Comparison of ENCODE assay signal across 11 mouse cellular contexts in genomic region chr11:44740278-44741041, GRCm38 (mm10).
A peak's percentile ranks its signal among the peaks of the same experiment; 100 is the strongest.
DNase-seq lines count a peak whose midpoint lies in the region; ATAC-seq and TF ChIP-seq lines count a peak whose summit lies in the region.
"Had no signal": no experiment of that assay in that cellular context is flagged by ENCODE, and none has a peak within 500 bp of the region (broad histone marks: within the 10 kb centered on the region; RNA-seq: fewer than 3 reads in every experiment).

No protein-coding gene starts in this region.

- no peaks in the 10 kb centered on the region for H3K27me3 ChIP-seq in liver, embryonic 11.5 days (replicated peaks; ENCODE audit: control insufficient read depth, insufficient read depth, low read length)
- peaks cover 42% of the 10 kb centered on the region for H3K27me3 ChIP-seq in forebrain, embryonic 10.5 days (ENCODE audit: poor library complexity, severe bottlenecking)
- no peaks in the 10 kb centered on the region for H3K27me3 ChIP-seq in hindbrain, embryonic 13.5 days
- no peaks in the 10 kb centered on the region for H3K27me3 ChIP-seq in myocyte (ENCODE audit: control insufficient read depth, insufficient read depth, insufficient read length)
- H3K27me3 ChIP-seq: Patski had no signal

- DNase-seq in liver, embryonic 11.5 days (ENCODE audit: low spot score), result no peak
- DNase-seq in liver, result no peak
- no peak for DNase-seq in forebrain, embryonic 10.5 days (ENCODE audit: extremely low spot score, low spot score)
- DNase-seq in thymus, postnatal 25 days, result no peak
- DNase-seq in thymus, postnatal 10 days (ENCODE audit: low spot score in 2 of 2), result no peak
- DNase-seq in left cerebral cortex, adult 8-10 months (ENCODE audit: low spot score in 2 of 2), result no peak

- H3K4me1 ChIP-seq in liver, embryonic 11.5 days (replicated peaks; ENCODE audit: control insufficient read depth, insufficient read depth, low read length), result no peaks in the 10 kb centered on the region
- peaks cover 39% of the 10 kb centered on the region for H3K4me1 ChIP-seq in forebrain, embryonic 10.5 days
- peaks cover 43% of the 10 kb centered on the region for H3K4me1 ChIP-seq in hindbrain, embryonic 13.5 days (replicated peaks)
- H3K4me1 ChIP-seq: megakaryocyte, embryonic 14.5 days had no signal

- TF ChIP-seq POLR2A in myocyte (IDR thresholded peaks at IDR 0.05; ENCODE audit: insufficient read length, low read depth), result no peak

- H3K9ac ChIP-seq in liver, embryonic 11.5 days (ENCODE audit: low read depth, low read length), result no peak overlapping the region
- H3K9ac ChIP-seq in hindbrain, embryonic 13.5 days, result peak overlapping the region; percentile 56

- H3ac ChIP-seq in myocyte (ENCODE audit: control insufficient read depth, insufficient read length), result no peak overlapping the region

- no peak overlapping the region for H3K27ac ChIP-seq in liver, embryonic 11.5 days (ENCODE audit: low read depth, low read length)
- H3K27ac ChIP-seq in forebrain, embryonic 10.5 days, result 0 out of 2 replicates have a peak overlapping the region, but pooled peaks have one; percentile 27
- peak overlapping the region; percentile 79 for H3K27ac ChIP-seq in hindbrain, embryonic 13.5 days

- peak overlapping the region; percentile 34; the same call in 1 of the 2 replicates for H3K4me2 ChIP-seq in liver, embryonic 11.5 days
- peak overlapping the region; percentile 44 for H3K4me2 ChIP-seq in hindbrain, embryonic 13.5 days
- H3K4me2 ChIP-seq in myocyte (ENCODE audit: low read depth), result peak overlapping the region; percentile 62

- no peak overlapping the region for H3K4me3 ChIP-seq in liver, embryonic 11.5 days (ENCODE audit: low read depth, low read length)
- H3K4me3 ChIP-seq in forebrain, embryonic 10.5 days, result peak overlapping the region; percentile 12; the same call in 1 of the 2 replicates
- H3K4me3 ChIP-seq in hindbrain, embryonic 13.5 days, result no peak overlapping the region
- H3K4me3 ChIP-seq in myocyte, result no peak overlapping the region
- H3K4me3 ChIP-seq: megakaryocyte, embryonic 14.5 days had no signal

- no peaks in the 10 kb centered on the region for H3K9me3 ChIP-seq in liver, embryonic 11.5 days (ENCODE audit: control insufficient read depth, low read length)
- H3K9me3 ChIP-seq in forebrain, embryonic 10.5 days, result no peaks in the 10 kb centered on the region
- H3K9me3 ChIP-seq in hindbrain, embryonic 13.5 days, result no peaks in the 10 kb centered on the region
- H3K9me3 ChIP-seq: megakaryocyte, embryonic 14.5 days had no signal

- no peak for ATAC-seq in liver, embryonic 11.5 days (replicated peaks; ENCODE audit: low FRiP score)
- peak; percentile 43; the same call in 1 of the 2 replicates for ATAC-seq in hindbrain, embryonic 13.5 days (ENCODE audit: low FRiP score)
- ATAC-seq: inflammation-experienced regulatory T-cells, adult 6 months; Patski had no signal

- H3K36me3 ChIP-seq in liver, embryonic 11.5 days (ENCODE audit: control insufficient read depth, insufficient read depth, low read length), result no peaks in the 10 kb centered on the region
- no peaks in the 10 kb centered on the region for H3K36me3 ChIP-seq in forebrain, embryonic 10.5 days (replicated peaks)
- no peaks in the 10 kb centered on the region for H3K36me3 ChIP-seq in hindbrain, embryonic 13.5 days
- no peaks in the 10 kb centered on the region for H3K36me3 ChIP-seq in myocyte (ENCODE audit: control insufficient read depth, insufficient read depth)

- WGBS in liver, embryonic 11.5 days, result 42% methylated on average over 6 of the region's 6 CpGs
- WGBS in forebrain, embryonic 10.5 days, result 30% methylated on average over 6 of the region's 6 CpGs
- 13% methylated on average over 6 of the region's 6 CpGs for WGBS in hindbrain, embryonic 13.5 days

- H3K79me2 ChIP-seq in myocyte (ENCODE audit: control insufficient read depth, insufficient read depth), result no peaks in the 10 kb centered on the region

TF ChIP-seq in myocyte, 11 proteins besides CTCF, POLR2A, EP300 and RAD21:
- TF ChIP-seq MYOG (IDR thresholded peaks at IDR 0.05; ENCODE audit: control insufficient read depth in 1 of 3, insufficient read depth in 1 of 3, insufficient read length in 2 of 3, low read depth in 2 of 3) (no peak), MAX (IDR thresholded peaks at IDR 0.05; ENCODE audit: low read depth) (no peak), TCF12 (IDR thresholded peaks at IDR 0.05; ENCODE audit: insufficient read depth, poor library complexity, severe bottlenecking) (no peak), REST (IDR thresholded peaks at IDR 0.05; ENCODE audit: insufficient read depth, insufficient read length) (no peak), TCF3 (IDR thresholded peaks at IDR 0.05; ENCODE audit: insufficient read length, low read depth) (no peak), SRF (IDR thresholded peaks at IDR 0.05; ENCODE audit: control insufficient read depth, insufficient read length, low read depth) (no peak), MYOD1 (IDR thresholded peaks at IDR 0.05; ENCODE audit: control insufficient read depth in 1 of 3, insufficient read length in 2 of 3, low read depth in 2 of 3) (no peak), CEBPB (IDR thresholded peaks at IDR 0.05; ENCODE audit: insufficient read depth, poor library complexity, severe bottlenecking) (no peak), USF1 (IDR thresholded peaks at IDR 0.05; ENCODE audit: low read depth) (no peak), E2F4 (IDR thresholded peaks at IDR 0.05; ENCODE audit: insufficient read depth) (no peak), POLR2AphosphoS2 (IDR thresholded peaks at IDR 0.05; ENCODE audit: insufficient read length, low read depth) (no peak)
TF ChIP-seq in myocyte: peak in this region for 0.
